In genomic region chr9:114522041-114522440, GRCm38 (mm10) we compare ENCODE assay signal across 21 mouse cellular contexts. TPM values are rescaled to one million over a fixed set of nuclear protein-coding genes. Genes with fewer than 3 reads are reported as not detected.
DNase-seq lines count a peak whose midpoint lies in the region; ATAC-seq and TF ChIP-seq lines count a peak whose summit lies in the region.
"Had no signal": no experiment of that assay in that cellular context is flagged by ENCODE, and none has a peak within 500 bp of the region (broad histone marks: within the 10 kb centered on the region; RNA-seq: fewer than 3 reads in every experiment).

No protein-coding gene starts in this region.

- no peak overlapping the region for H3K4me2 ChIP-seq in heart, postnatal 0 days (ENCODE audit: low read depth, low read length)
- H3K4me2 ChIP-seq in lung, embryonic 14.5 days = no peak overlapping the region
- H3K4me2 ChIP-seq: heart, embryonic 12.5 days; limb, embryonic 15.5 days had no signal

- no peak overlapping the region for H3K4me3 ChIP-seq in heart, postnatal 0 days (ENCODE audit: low read depth, low read length)
- no peak overlapping the region for H3K4me3 ChIP-seq in lung, embryonic 14.5 days (ENCODE audit: low read depth, low read length)
- H3K4me3 ChIP-seq: heart, embryonic 12.5 days; limb, embryonic 15.5 days had no signal

- no peak for TF ChIP-seq POLR2A in brain, embryonic 14.5 days (IDR thresholded peaks at IDR 0.05; ENCODE audit: borderline replicate concordance, extremely low read depth, insufficient read depth, insufficient read length, poor library complexity, severe bottlenecking)

- no peak overlapping the region for H3K27ac ChIP-seq in heart, postnatal 0 days (ENCODE audit: low read depth)
- H3K27ac ChIP-seq in lung, embryonic 14.5 days (ENCODE audit: low read depth) = no peak overlapping the region
- H3K27ac ChIP-seq: limb, embryonic 15.5 days had no signal

- no peak overlapping the region for H3K9ac ChIP-seq in heart, postnatal 0 days (replicated peaks; ENCODE audit: low read depth, low read length)
- no peak overlapping the region for H3K9ac ChIP-seq in lung, embryonic 14.5 days
- H3K9ac ChIP-seq: heart, embryonic 12.5 days; limb, embryonic 15.5 days had no signal

- WGBS in heart, postnatal 0 days = 54% methylated on average over 5 of the region's 5 CpGs
- WGBS in lung, embryonic 14.5 days = 57% methylated on average over 5 of the region's 5 CpGs

- H3K27me3 ChIP-seq in heart, postnatal 0 days (ENCODE audit: control insufficient read depth, insufficient read depth, low read length) = no peaks in the 10 kb centered on the region
- no peaks in the 10 kb centered on the region for H3K27me3 ChIP-seq in lung, embryonic 14.5 days (ENCODE audit: insufficient read depth, low read length)
- H3K27me3 ChIP-seq: heart, embryonic 12.5 days; limb, embryonic 15.5 days had no signal

- no peak for DNase-seq in heart, postnatal 0 days (ENCODE audit: low spot score)
- no peak for DNase-seq in heart, adult 8-10 months (ENCODE audit: low spot score)
- DNase-seq in lung, embryonic 14.5 days = no peak
- no peak for DNase-seq in lung, adult 18-20 months
- DNase-seq in brain, embryonic 14.5 days (ENCODE audit: low read depth) = no peak
- peak; percentile 38 for DNase-seq in retina, postnatal 1 day
- DNase-seq in frontal cortex, postnatal 10 days (ENCODE audit: low spot score in 2 of 2) = no peak
- no peak for DNase-seq in adrenal gland, postnatal 14 days
- DNase-seq: cerebellum, postnatal 14 days; gastrocnemius, postnatal 14 days; kidney, postnatal 10 days had no signal

- TF ChIP-seq EP300 in heart, postnatal 0 days (IDR thresholded peaks at IDR 0.05; ENCODE audit: low read depth) = no peak

- no peaks in the 10 kb centered on the region for H3K36me3 ChIP-seq in heart, postnatal 0 days (replicated peaks; ENCODE audit: control insufficient read depth, insufficient read depth, low read length)
- no peaks in the 10 kb centered on the region for H3K36me3 ChIP-seq in lung, embryonic 14.5 days (ENCODE audit: insufficient read depth)
- H3K36me3 ChIP-seq: heart, embryonic 12.5 days; limb, embryonic 15.5 days had no signal

- no peaks in the 10 kb centered on the region for H3K9me3 ChIP-seq in heart, postnatal 0 days (replicated peaks; ENCODE audit: control insufficient read depth, low read length)
- H3K9me3 ChIP-seq in lung, embryonic 14.5 days (ENCODE audit: low read depth, low read length) = no peaks in the 10 kb centered on the region
- H3K9me3 ChIP-seq: heart, embryonic 12.5 days; limb, embryonic 15.5 days had no signal

- 0 out of 2 replicates have a peak, but pooled peaks cover 5% of the 10 kb centered on the region for H3K4me1 ChIP-seq in heart, postnatal 0 days (ENCODE audit: control insufficient read depth, insufficient read depth)
- H3K4me1 ChIP-seq in lung, embryonic 14.5 days (ENCODE audit: insufficient read depth) = peaks cover 15% of the 10 kb centered on the region

- TF ChIP-seq CTCF in heart, postnatal 0 days (IDR thresholded peaks at IDR 0.05; ENCODE audit: low read depth) = 0 out of 2 replicates have a peak, but pooled peaks have one; percentile 1
- peak; percentile 49 for TF ChIP-seq CTCF in lung, embryonic 14.5 days (IDR thresholded peaks at IDR 0.05; ENCODE audit: low read depth)
- peak; percentile 25; the same call in 1 of the 2 replicates for TF ChIP-seq CTCF in brain, embryonic 14.5 days (IDR thresholded peaks at IDR 0.05; ENCODE audit: borderline replicate concordance, extremely low read depth, insufficient read depth, insufficient read length)

- no peak for ATAC-seq in heart, postnatal 0 days (ENCODE audit: insufficient read depth, low read depth)
- no peak for ATAC-seq in lung, embryonic 14.5 days (ENCODE audit: insufficient read depth)
- ATAC-seq: forebrain, embryonic 16.5 days; inflammation-experienced regulatory T-cells, adult 6 months; midbrain, embryonic 16.5 days had no signal

RNA-seq across cellular contexts. Expression of gene C130032M10Rik, which starts 6.5 kb away (rescaled TPM):
- 5.7 TPM in 1 of 2 replicates, not detected in the other for total RNA-seq in heart, postnatal 0 days (2014; rRNA removed; ENCODE audit: low replicate concordance)
- 0.22 and 0.44 TPM in 2 replicates for polyA plus RNA-seq in heart, postnatal 0 days (2015; fragmentation: Nextera tagmentation; extraction: Ambion mirVana)
- total RNA-seq in heart, adult 8-10 months (2022) = not detected
- 0.27 TPM in 1 of 2 replicates, not detected in the other for polyA plus RNA-seq in lung, embryonic 14.5 days (2014; fragmentation: Nextera tagmentation; extraction: Ambion mirVana)
- polyA plus RNA-seq in brain, embryonic 14.5 days (2012; rRNA removed) = not detected in 2 replicates
- total RNA-seq in adrenal gland, postnatal 14 days (2021) = not detected in 2 replicates
- total RNA-seq: adrenal gland, postnatal 4 days; gastrocnemius, postnatal 14 days; hematopoietic stem cell, adult 5-6 weeks; layer of hippocampus, postnatal 14 days; left cerebral cortex, postnatal 14 days; MEL had no signal
- polyA plus RNA-seq: forebrain, embryonic 16.5 days; inflammation-experienced regulatory T-cells, adult 6 months; midbrain, embryonic 16.5 days had no signal

RNA-seq across cellular contexts. Expression of gene Ccr4, which starts 17.3 kb away (rescaled TPM):
- not detected in 2 replicates for total RNA-seq in heart, postnatal 0 days (2014; rRNA removed; ENCODE audit: low replicate concordance)
- polyA plus RNA-seq in heart, postnatal 0 days (2015; fragmentation: Nextera tagmentation; extraction: Ambion mirVana) = not detected in 2 replicates
- total RNA-seq in heart, adult 8-10 months (2022) = not detected
- not detected in 2 replicates for polyA plus RNA-seq in lung, embryonic 14.5 days (2014; fragmentation: Nextera tagmentation; extraction: Ambion mirVana)
- polyA plus RNA-seq in brain, embryonic 14.5 days (2012; rRNA removed) = 0.05 TPM in 1 of 2 replicates, not detected in the other
- not detected in 2 replicates for total RNA-seq in adrenal gland, postnatal 14 days (2021)
- total RNA-seq: adrenal gland, postnatal 4 days; gastrocnemius, postnatal 14 days; hematopoietic stem cell, adult 5-6 weeks; layer of hippocampus, postnatal 14 days; left cerebral cortex, postnatal 14 days; MEL had no signal
- polyA plus RNA-seq: forebrain, embryonic 16.5 days; heart, embryonic 12.5 days; midbrain, embryonic 16.5 days had no signal

RNA-seq across cellular contexts. Expression of gene Trim71, which starts 42.1 kb away (rescaled TPM):
- total RNA-seq in heart, postnatal 0 days (2014; rRNA removed; ENCODE audit: low replicate concordance) = under 0.01 and 0.04 TPM in 2 replicates
- polyA plus RNA-seq in heart, postnatal 0 days (2015; fragmentation: Nextera tagmentation; extraction: Ambion mirVana) = not detected in 2 replicates
- total RNA-seq in heart, adult 8-10 months (2022) = not detected
- polyA plus RNA-seq in lung, embryonic 14.5 days (2014; fragmentation: Nextera tagmentation; extraction: Ambion mirVana) = 1.4 and 1.5 TPM in 2 replicates
- 0.13 and 0.31 TPM in 2 replicates for polyA plus RNA-seq in brain, embryonic 14.5 days (2012; rRNA removed)
- total RNA-seq in adrenal gland, postnatal 14 days (2021) = 0.04 TPM in 1 of 2 replicates, not detected in the other
- total RNA-seq: gastrocnemius, postnatal 14 days; hematopoietic stem cell, adult 5-6 weeks; MEL had no signal
